8 mouse cellular contexts compared by ENCODE assay signal in the genomic region with DNA sequence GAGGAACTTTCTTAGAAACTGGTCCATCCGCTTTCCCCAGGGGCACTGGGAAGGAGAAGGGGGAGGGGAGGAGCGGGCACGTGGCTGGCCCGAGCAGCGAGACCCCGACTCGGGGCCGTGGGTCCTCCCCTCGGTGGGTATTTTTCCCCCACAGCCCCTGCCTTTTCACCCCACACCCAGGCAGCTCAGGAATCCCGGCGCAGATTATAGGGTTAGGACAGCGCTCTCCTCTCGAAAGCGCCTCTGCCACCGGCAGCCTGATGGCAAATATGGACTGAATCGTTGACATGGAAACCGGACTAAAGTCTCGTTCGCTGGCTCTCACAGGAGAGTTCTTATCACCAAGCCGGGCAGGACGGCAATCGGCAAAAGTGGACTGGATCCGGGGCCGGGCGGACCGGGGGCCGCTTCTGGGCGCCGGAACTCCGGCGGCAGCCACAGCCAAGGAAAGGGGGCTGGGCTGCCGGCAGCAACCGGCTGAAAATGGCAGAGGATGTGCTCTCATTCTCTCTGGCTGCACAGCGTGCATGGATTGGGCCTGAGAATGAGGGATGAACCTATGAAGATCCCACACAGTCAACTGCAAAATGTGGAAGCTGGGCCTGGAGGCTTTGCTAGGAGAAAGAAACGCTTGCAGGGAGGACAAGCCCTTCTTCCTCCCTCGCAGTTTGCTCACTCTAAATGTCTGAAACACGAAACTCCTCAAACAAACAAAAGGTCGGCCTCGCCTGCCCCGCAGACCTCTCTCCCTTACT. TPM values are rescaled to one million over a fixed set of nuclear protein-coding genes. Genes with fewer than 3 reads are reported as not detected.
DNase-seq lines count a peak whose midpoint lies in the region; ATAC-seq and TF ChIP-seq lines count a peak whose summit lies in the region.

A gene (minus strand): TSS at position 256 of the 755 bp plus-strand sequence.

- H3K9me3 ChIP-seq in hindbrain, embryonic 10.5 days, result no peaks in the 10 kb centered on the region
- no peaks in the 10 kb centered on the region for H3K9me3 ChIP-seq in lung, postnatal 0 days (ENCODE audit: low read length)

- WGBS in hindbrain, embryonic 10.5 days, result under 1% methylated on average over 40 of the region's 40 CpGs
- under 1% methylated on average over 36 of the region's 40 CpGs for WGBS in lung, postnatal 0 days

- peaks cover 38% of the 10 kb centered on the region for H3K4me1 ChIP-seq in hindbrain, embryonic 10.5 days (replicated peaks)
- peaks cover 14% of the 10 kb centered on the region for H3K4me1 ChIP-seq in lung, postnatal 0 days (ENCODE audit: insufficient read depth, low read depth, low read length)

- H3K4me3 ChIP-seq in hindbrain, embryonic 10.5 days, result peak within 1 kb of the TSS; percentile 100
- H3K4me3 ChIP-seq in lung, postnatal 0 days (ENCODE audit: low read depth, low read length), result peak within 1 kb of the TSS; percentile 59

- peak; percentile 56 for ATAC-seq in frontal cortex, adult (ENCODE audit: low TSS enrichment)
- ATAC-seq in lung, postnatal 0 days, result peak; percentile 59

- no peaks in the 10 kb centered on the region for H3K27me3 ChIP-seq in hindbrain, embryonic 10.5 days (ENCODE audit: insufficient read depth, poor library complexity, severe bottlenecking)
- H3K27me3 ChIP-seq in lung, postnatal 0 days (replicated peaks; ENCODE audit: insufficient read depth, low read length), result no peaks in the 10 kb centered on the region

- no peak; the same call in 1 of the 2 replicates for TF ChIP-seq CTCF in lung, postnatal 0 days (IDR thresholded peaks at IDR 0.05)

- H3K27ac ChIP-seq in hindbrain, embryonic 10.5 days, result peak within 1 kb of the TSS; percentile 100
- peak within 1 kb of the TSS; percentile 99 for H3K27ac ChIP-seq in lung, postnatal 0 days (ENCODE audit: low read length)

- peak within 1 kb of the TSS; percentile 83 for H3K4me2 ChIP-seq in lung, postnatal 0 days (replicated peaks; ENCODE audit: low read depth, low read length)

- H3K9ac ChIP-seq in lung, postnatal 0 days (replicated peaks; ENCODE audit: low read depth), result peak within 1 kb of the TSS; percentile 62

- DNase-seq in MN1 (ENCODE audit: low spot score), result peak; percentile 99
- DNase-seq in cerebellum, adult 9-10 months, result peak; percentile 92
- DNase-seq in hindbrain, embryonic 10.5 days (ENCODE audit: low spot score), result peak; percentile 97
- DNase-seq in layer of hippocampus, adult 9-11 months, result peak; percentile 96
- DNase-seq in lung, postnatal 0 days (ENCODE audit: low spot score), result peak; percentile 99
- DNase-seq in ovary, postnatal 14 days (ENCODE audit: low spot score), result peak; percentile 91
- DNase-seq in thymus, postnatal 14 days, result peak; percentile 96

- peaks cover 10% of the 10 kb centered on the region; the same call in 1 of the 2 replicates for H3K36me3 ChIP-seq in hindbrain, embryonic 10.5 days
- H3K36me3 ChIP-seq in lung, postnatal 0 days (ENCODE audit: insufficient read depth, low read length), result no peaks in the 10 kb centered on the region

- TF ChIP-seq EP300 in lung, postnatal 0 days (IDR thresholded peaks at IDR 0.05), result peak; percentile 40; the same call in 1 of the 2 replicates

RNA-seq across cellular contexts. Expression of the gene that starts here (rescaled TPM):
- 36.0 and 37.5 TPM in 2 replicates for polyA plus RNA-seq in hindbrain, embryonic 10.5 days (2016; fragmentation: Nextera tagmentation; extraction: Ambion mirVana)
- polyA plus RNA-seq in lung, postnatal 0 days (2015; fragmentation: Nextera tagmentation; extraction: Ambion mirVana), result 13.7 and 18.6 TPM in 2 replicates

Comparison
In these comparisons a context has a peak if more than half of its experiments do, and no peak if none do; other contexts are left out.
1. Peak in every context shown above with its lines: DNase-seq, ATAC-seq, H3K4me3 ChIP-seq and H3K27ac ChIP-seq.